Mouse (Mus musculus) hindbrain, embryonic 16.5 days (tissue): ENCODE results near the gene Abl1. TPM values are rescaled to one million over a fixed set of nuclear protein-coding genes. Genes with fewer than 3 reads are reported as not detected.

ENCODE experiments used
- ATAC-seq: fragments of 200-750 bp; cut with Nextera tagmentation; 2 replicates; pipeline ENCODE4 v1.8.0; 2017; ENCODE audit warnings: moderate TSS enrichment, moderate library complexity
- H3K27ac ChIP-seq: fragments of 300-500 bp; sonication (generic); 2 replicates; pipeline ENCODE4 v1.5.1; 2014; ENCODE audit warnings: low read depth, mild to moderate bottlenecking, control low read depth, low read length, moderate library complexity
- H3K27me3 ChIP-seq: fragments of 300-500 bp; sonication (generic); replicated peaks from 2 replicates; pipeline ENCODE4 v1.6.1; 2014; ENCODE audit warnings: low read length; ENCODE audit not compliant: control insufficient read depth, insufficient read depth
- H3K36me3 ChIP-seq: fragments of 300-500 bp; sonication (generic); 2 replicates; pipeline ENCODE4 v1.6.1; 2014; ENCODE audit warnings: mild to moderate bottlenecking, low read length, moderate library complexity, mixed read lengths; ENCODE audit not compliant: control insufficient read depth, insufficient read depth
- H3K4me1 ChIP-seq: fragments of 300-500 bp; sonication (generic); 2 replicates; pipeline ENCODE4 v1.6.1; 2014; ENCODE audit warnings: low read depth, low read length; ENCODE audit not compliant: control insufficient read depth, insufficient read depth
- H3K4me2 ChIP-seq: fragments of 300-500 bp; sonication (generic); 2 replicates; pipeline ENCODE4 v1.6.1; 2014; ENCODE audit warnings: mild to moderate bottlenecking, low read length, control low read depth, moderate library complexity
- H3K4me3 ChIP-seq: fragments of 300-500 bp; sonication (generic); 2 replicates; pipeline ENCODE4 v1.5.1; 2014; ENCODE audit warnings: mild to moderate bottlenecking, low read length, control low read depth, moderate library complexity
- H3K9ac ChIP-seq: fragments of 300-500 bp; sonication (generic); 2 replicates; pipeline ENCODE4 v1.6.1; 2014; ENCODE audit warnings: low read depth, mild to moderate bottlenecking, control low read depth, low read length, moderate library complexity
- H3K9me3 ChIP-seq: fragments of 300-500 bp; sonication (generic); 2 replicates; pipeline ENCODE4 v1.6.1; 2014; ENCODE audit warnings: mild to moderate bottlenecking, low read length, moderate library complexity; ENCODE audit not compliant: control insufficient read depth
- WGBS: fragments of 180-500 bp; shearing (Covaris S2); extraction: QIAGEN DNeasy Blood & Tissue Kit; methylation state at CpG from one replicate; pipeline ENCODE4 v1.1.7; 2014; 5-methylcytosine and 5-hydroxymethylcytosine counted together
- polyA plus RNA-seq: library from polyadenylated mRNA; unstranded; fragments of >200 nt; fragmentation: Nextera tagmentation; extraction: Ambion mirVana; gene quantifications from 2 replicates; pipeline ENCODE4 v1.2.1, GENCODE M21; 2015

Abl1 gene
- polyA plus RNA-seq, 1 experiment from 2014 or later, result 13.2 TPM

- no peaks in the 10 kb centered on the region for H3K9me3 ChIP-seq
- WGBS, result under 1% methylated on average over 90 of the region's 109 CpGs
- peaks cover 9% of the 10 kb centered on the region for H3K4me1 ChIP-seq
- H3K27me3 ChIP-seq, result peaks cover 65% of the 10 kb centered on the region
- peak overlapping the region; percentile 58 for H3K4me3 ChIP-seq
- peak overlapping the region; percentile 71 for H3K9ac ChIP-seq
- ATAC-seq, result peak; percentile 93
- H3K27ac ChIP-seq, result peak overlapping the region; percentile 48; the same call in 1 of the 2 replicates
- H3K36me3 ChIP-seq, result no peaks in the 10 kb centered on the region
- H3K4me2 ChIP-seq, result peak overlapping the region; percentile 92
These were observed 34.0 kb upstream of the Abl1 start for GRCm38 (mm10) chr2:31653971-31654853.

- H3K9ac ChIP-seq, result peak overlapping the region; percentile 71
- H3K36me3 ChIP-seq, result no peaks in the 10 kb centered on the region
- ATAC-seq, result no peak
- H3K4me3 ChIP-seq, result peak overlapping the region; percentile 58
- H3K9me3 ChIP-seq, result no peaks in the 10 kb centered on the region
- 4% methylated on average over 22 of the region's 22 CpGs for WGBS
- peaks cover 57% of the 10 kb centered on the region for H3K27me3 ChIP-seq
- no peak overlapping the region; the same call in 1 of the 2 replicates for H3K27ac ChIP-seq
- H3K4me2 ChIP-seq, result peak overlapping the region; percentile 92
- H3K4me1 ChIP-seq, result peaks cover 9% of the 10 kb centered on the region
These were observed 33.2 kb upstream of the Abl1 start for GRCm38 (mm10) chr2:31654854-31655559.

DNA sequence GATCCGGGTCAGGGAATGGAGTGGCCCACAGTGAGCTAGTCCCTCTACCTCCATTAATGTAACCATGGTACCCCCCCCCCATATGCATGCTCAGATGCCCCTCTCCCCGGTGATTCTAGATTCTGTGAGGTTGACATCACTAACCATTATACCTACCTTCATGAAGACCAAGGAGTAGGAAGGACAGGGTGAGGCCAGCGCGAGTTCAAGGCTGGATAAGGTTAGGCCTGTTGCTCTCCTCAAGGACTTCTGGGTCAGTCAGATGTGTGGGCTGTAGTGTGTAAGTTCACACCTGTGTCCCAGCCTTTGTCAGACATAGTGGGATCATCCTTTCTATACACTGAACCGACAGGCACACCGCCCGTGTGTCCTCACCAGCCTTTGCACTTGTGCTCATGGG, 31.8 kb upstream of the Abl1 start:
- H3K27ac ChIP-seq, result no peak overlapping the region
- no peak overlapping the region for H3K4me3 ChIP-seq
- H3K36me3 ChIP-seq, result no peaks in the 10 kb centered on the region
- no peak overlapping the region for H3K4me2 ChIP-seq
- WGBS, result 83% methylated on average over 7 of the region's 7 CpGs
- H3K9ac ChIP-seq, result no peak overlapping the region
- peaks cover 47% of the 10 kb centered on the region for H3K27me3 ChIP-seq
- no peaks in the 10 kb centered on the region for H3K9me3 ChIP-seq
- peaks cover 9% of the 10 kb centered on the region for H3K4me1 ChIP-seq
- no peak for ATAC-seq

DNA sequence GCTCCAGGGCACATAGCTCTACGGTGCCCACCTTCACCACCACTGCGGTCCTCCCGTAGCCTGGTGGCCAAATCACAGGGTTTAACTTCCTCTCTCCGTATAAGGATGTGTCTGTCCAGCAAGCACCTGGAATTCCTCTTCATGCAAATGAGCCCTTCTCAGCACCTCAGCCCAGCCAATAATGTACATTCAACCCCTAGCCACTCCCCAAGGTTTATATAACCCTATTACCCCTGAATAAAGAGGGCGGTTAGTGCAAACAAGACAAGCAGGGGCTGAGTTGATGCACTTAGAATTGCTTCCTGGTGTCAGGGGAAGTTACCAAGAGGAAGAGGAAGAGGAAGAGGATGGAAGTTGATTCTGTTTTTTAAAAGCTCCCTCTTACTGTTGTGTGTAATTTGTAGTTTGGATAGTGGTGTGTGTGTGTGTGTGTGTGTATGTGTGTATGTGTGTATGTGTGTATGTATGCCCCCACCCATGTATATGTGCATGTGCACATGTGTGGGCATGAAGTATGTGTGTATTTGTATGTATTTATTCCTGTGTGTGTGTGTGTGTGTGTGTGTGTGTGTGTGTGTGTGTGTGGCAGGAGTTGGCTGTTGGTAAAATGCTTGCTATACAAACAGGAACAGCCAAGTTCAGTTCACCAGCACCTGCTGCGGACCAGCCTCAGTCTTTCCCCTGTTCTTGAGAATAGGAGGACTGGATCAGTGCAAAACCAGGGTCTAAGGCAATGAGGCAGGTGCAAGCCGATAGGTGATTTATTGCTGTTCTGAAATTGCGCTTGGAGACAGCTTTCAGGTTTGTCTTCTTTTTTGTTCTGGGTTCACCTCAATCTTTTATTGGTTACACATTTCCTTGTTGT, 25.0 kb upstream of the Abl1 start:
- H3K4me2 ChIP-seq, result no peak overlapping the region
- H3K4me3 ChIP-seq, result no peak overlapping the region
- H3K9ac ChIP-seq, result no peak overlapping the region
- no peaks in the 10 kb centered on the region for H3K4me1 ChIP-seq
- H3K27me3 ChIP-seq, result peaks cover 29% of the 10 kb centered on the region
- H3K9me3 ChIP-seq, result no peaks in the 10 kb centered on the region
- WGBS, result 77% methylated on average over 8 of the region's 8 CpGs
- H3K36me3 ChIP-seq, result no peaks in the 10 kb centered on the region
- ATAC-seq, result no peak
- H3K27ac ChIP-seq, result no peak overlapping the region

DNA sequence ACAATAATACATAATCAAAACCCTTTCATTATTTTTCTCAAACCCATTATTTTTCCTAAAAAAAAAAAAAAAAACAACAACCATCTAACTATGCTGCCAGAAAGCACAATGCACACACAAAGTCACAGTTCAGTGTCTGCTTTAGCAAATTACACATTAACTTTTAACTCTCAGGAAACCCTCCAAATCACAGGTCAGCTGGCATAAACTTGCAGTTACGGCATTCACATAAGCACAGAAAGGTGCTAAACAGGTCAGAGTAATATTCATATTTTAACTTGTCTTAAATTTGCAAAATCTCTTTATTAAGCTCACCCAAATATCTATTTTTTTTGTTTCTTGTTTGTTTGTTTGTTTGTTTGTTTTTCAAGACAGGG, 24.4 kb upstream of the Abl1 start:
- peaks cover 28% of the 10 kb centered on the region for H3K27me3 ChIP-seq
- H3K27ac ChIP-seq, result no peak overlapping the region
- 96% methylated on average over 1 of the region's 1 CpGs for WGBS
- H3K4me1 ChIP-seq, result no peaks in the 10 kb centered on the region
- H3K9me3 ChIP-seq, result no peaks in the 10 kb centered on the region
- no peak overlapping the region for H3K9ac ChIP-seq
- no peak overlapping the region for H3K4me3 ChIP-seq
- H3K4me2 ChIP-seq, result no peak overlapping the region
- no peak for ATAC-seq
- no peaks in the 10 kb centered on the region for H3K36me3 ChIP-seq

GRCm38 (mm10) chr2:31667332-31667731, 20.8 kb upstream of the Abl1 start:
- Histone ChIP-seq H3K36me3 (no peaks in the 10 kb centered on the region), H3K9me3 (no peaks in the 10 kb centered on the region), H3K27me3 (peaks cover 18% of the 10 kb centered on the region), H3K4me3 (no peak overlapping the region), H3K27ac (no peak overlapping the region), H3K9ac (no peak overlapping the region), H3K4me1 (peaks cover 11% of the 10 kb centered on the region), H3K4me2 (no peak overlapping the region)
- 21% methylated on average over 4 of the region's 4 CpGs for WGBS
- no peak for ATAC-seq

- peaks cover 11% of the 10 kb centered on the region for H3K4me1 ChIP-seq
- H3K9me3 ChIP-seq, result no peaks in the 10 kb centered on the region
- peak within 1 kb of the TSS; percentile 86 for H3K9ac ChIP-seq
- H3K4me2 ChIP-seq, result peak within 1 kb of the TSS; percentile 90
- peak within 1 kb of the TSS; percentile 84 for H3K4me3 ChIP-seq
- ATAC-seq, result peak; percentile 97
- H3K36me3 ChIP-seq, result peaks cover 17% of the 10 kb centered on the region
- WGBS, result 1% methylated on average over 27 of the region's 27 CpGs
- peaks cover 4% of the 10 kb centered on the region for H3K27me3 ChIP-seq
- H3K27ac ChIP-seq, result peak within 1 kb of the TSS; percentile 48
These were observed 17.6 kb upstream of the Abl1 start, which contains the start of gene Exosc2 for GRCm38 (mm10) chr2:31670551-31671035. Exosc2 (plus strand) TSS chr2:31670715.

GRCm38 (mm10) chr2:31678641-31679040, 9.5 kb upstream of the Abl1 start:
- Histone ChIP-seq H3K27ac (no peak overlapping the region), H3K4me2 (no peak overlapping the region), H3K27me3 (no peaks in the 10 kb centered on the region), H3K4me3 (no peak overlapping the region), H3K9me3 (no peaks in the 10 kb centered on the region), H3K36me3 (peaks cover 47% of the 10 kb centered on the region), H3K4me1 (no peaks in the 10 kb centered on the region), H3K9ac (no peak overlapping the region)
- no peak for ATAC-seq
- 97% methylated on average over 6 of the region's 6 CpGs for WGBS
